Mouse (Mus musculus): Measurements from ENCODE around the gene Mta2.
A peak's percentile ranks its signal among the peaks of the same experiment; 100 is the strongest.
"Not testable (repeated sequence)": the region's sequence is repeated elsewhere in the genome, so short reads cannot be mapped to it uniquely, and the experiment has no call there.

The Mta2 gene

DNA sequence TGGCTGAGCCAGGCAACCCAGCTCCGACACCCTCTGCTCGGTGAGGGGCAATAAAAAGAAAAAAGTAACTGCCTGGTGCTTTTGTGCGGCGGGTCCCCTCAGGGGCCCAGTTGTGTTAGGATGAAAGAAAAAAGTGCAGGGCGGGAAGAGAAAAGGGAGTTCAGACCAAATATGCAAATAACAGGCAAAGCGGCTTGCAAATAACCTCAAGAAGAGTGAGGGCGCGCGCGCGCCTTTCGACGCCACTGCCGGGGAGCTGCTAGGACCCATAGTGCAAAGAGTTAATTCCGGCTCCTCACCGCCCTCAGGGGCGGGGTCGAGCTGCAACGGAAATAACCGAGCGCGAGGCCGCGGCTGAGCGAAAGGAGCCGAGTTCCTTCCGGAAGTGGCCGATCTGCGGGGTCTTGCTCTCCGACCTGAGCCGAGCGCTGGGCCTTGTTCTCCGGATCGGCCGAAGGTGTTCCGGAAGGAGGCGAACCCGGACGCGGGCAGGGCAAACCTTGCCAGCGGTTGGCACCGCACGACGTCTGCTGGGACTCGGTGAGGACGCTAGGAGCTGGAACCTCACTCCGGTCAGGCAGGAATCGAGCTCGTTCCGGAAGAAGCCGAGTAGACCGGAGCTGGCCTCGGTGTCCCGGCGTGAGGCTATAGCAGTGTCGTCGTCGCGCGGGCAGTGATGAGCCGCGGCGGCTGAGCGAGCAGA lies at the start of gene Mta2:
Gene Mta2, plus strand, starts transcription at position 361 of the 703 bp plus-strand sequence.
- peak; percentile 92 for DNase-seq (ENCODE audit: low spot score)

GRCm38 (mm10) chr19:8892829-8893766 lies 48.6 kb upstream of the Mta2 start, which contains the start of gene Ints5:
Gene Ints5 (plus strand): TSS chr19:8893005.
- peak; percentile 70 for DNase-seq (ENCODE audit: low spot score)

- DNase-seq (ENCODE audit: low spot score) = no peak
These were observed 46.2 kb upstream of the Mta2 start for GRCm38 (mm10) chr19:8895397-8895960.

- not testable (repeated sequence) for DNase-seq (ENCODE audit: low spot score)
These were observed 45.4 kb upstream of the Mta2 start for GRCm38 (mm10) chr19:8896231-8896630.

DNA sequence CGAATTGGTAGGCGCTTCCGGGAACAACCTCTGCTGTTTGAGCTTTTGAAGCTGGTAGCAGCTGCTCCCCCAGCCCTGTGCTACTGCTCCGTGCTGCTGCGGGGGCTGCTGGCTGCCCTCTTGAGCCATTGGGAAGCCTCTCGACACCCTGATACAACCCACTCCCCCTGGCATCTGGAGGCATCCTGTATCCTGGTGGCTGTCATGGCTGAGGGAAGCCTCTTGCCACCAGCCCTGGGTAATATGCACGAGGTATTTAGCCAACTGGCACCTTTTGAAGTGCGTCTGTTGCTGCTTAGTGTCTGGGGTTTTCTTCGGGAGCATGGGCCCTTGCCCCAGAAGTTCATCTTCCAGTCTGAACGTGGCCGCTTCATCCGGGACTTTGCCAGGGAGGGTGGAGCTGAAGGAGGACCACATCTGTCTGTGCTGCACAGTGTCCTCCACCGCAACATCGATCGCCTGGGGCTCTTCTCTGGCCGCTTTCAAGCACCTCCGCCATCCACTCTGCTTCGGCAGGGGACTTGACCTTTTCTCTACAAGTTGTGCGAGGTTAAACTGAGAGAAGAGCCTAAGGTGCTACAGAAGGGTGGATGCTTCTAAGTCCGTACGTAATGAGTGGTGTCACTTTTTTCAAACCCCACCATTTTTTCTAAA lies 44.3 kb upstream of the Mta2 start:
- DNase-seq (ENCODE audit: low spot score) = peak; percentile 49

- peak; percentile 87 for DNase-seq (ENCODE audit: low spot score)
These were observed 43.7 kb upstream of the Mta2 start, which contains the start of gene Ganab for GRCm38 (mm10) chr19:8897865-8898495. Gene Ganab (plus strand): TSS chr19:8898071.

DNA sequence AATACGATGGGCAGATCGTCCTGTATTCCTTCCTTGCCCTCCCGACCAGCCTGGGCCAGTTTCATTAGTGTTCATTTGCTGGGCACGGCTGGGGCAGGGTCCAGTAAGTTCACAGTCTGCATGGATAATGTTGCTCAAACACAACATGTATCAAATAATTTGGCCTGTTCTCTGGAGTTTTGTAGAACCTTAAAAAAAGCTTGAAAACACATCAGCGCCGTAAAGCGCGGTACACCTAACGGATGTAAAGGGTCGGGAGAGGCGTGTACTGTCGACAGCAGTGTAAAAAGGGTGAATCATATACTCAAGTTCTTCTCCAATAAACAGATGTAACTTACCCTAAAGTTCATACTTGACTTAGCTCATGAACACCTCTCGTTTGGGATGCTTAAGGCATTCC lies 43.1 kb upstream of the Mta2 start:
- DNase-seq (ENCODE audit: low spot score) = no peak

DNA sequence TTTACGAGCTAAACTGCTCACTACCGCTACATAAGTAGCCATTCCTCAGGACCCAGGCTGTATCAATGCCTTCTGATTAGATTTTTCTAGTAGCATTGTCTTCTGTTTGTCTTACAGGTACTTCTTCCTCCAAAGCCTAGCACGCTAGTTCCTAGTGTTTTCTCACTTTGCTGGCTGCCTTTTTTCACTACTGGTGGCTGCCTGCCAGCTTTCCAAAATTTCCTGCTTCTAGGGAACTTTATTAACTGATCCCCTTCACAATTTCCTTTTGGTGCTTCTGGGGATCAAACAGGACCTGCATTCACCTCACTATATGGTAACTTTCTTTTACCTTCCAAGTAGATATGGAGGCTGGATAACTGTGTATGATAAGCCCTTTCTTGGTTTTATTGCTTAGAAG lies 42.6 kb upstream of the Mta2 start:
- DNase-seq (ENCODE audit: low spot score) = no peak

DNA sequence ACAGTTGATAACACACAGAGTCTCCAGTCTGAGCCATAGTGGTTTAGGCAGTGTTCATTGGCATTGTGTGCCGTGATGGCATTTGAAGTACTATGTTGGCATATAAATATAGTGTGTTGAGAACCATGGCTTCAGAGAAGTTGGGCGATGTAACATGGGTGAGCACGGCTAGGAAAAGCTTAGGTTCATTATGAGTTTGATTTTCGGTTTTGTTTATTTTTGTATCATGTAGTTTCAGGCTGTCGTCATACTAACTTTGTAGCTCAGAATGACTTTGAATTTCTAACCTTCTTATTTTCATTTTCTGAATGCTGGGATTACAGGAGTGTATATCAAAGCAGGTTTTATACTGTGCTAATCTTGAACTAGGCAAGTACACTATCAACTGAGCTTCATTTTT lies 38.3 kb upstream of the Mta2 start:
- no peak for DNase-seq (ENCODE audit: low spot score)

DNA sequence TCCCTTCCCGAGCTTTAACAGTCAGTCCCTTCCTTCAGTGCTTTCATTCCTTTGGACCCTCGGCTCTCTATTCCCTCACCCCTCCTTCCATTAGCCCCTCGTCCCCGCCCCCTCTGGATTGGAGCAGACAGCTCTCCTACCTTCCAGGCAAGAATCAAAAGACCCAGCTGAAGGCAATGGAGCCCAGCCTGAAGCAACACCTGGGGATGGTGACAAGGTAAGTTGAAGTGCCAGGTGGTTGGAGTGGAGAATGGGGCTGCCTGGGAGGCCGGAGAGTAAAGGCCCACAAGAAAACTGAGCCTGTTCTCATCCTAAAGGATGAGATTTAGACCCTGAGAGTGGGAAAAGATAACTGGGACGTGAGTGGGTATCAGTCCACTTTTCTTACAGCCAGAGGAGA lies 33.1 kb upstream of the Mta2 start:
- no peak for DNase-seq (ENCODE audit: low spot score)

DNA sequence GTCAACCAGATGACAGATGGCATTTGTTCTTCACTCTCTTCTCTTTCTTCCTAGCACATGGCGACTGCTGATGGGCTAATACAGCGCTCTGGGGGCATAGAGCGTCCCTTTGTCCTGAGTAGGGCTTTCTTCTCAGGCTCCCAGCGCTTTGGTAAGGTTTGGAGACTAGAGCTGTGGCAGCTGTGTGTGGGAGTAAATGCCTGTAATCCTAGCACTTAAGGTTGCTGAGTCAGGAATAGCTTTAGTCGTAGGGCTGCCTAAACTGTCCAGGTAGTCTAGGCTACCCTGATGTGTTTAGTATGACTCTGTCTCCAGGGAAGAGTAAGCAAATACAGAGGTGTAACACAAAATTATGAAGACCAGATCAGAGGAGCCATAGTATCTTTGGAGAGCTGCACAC lies 29.9 kb upstream of the Mta2 start:
- DNase-seq (ENCODE audit: low spot score) = no peak

DNA sequence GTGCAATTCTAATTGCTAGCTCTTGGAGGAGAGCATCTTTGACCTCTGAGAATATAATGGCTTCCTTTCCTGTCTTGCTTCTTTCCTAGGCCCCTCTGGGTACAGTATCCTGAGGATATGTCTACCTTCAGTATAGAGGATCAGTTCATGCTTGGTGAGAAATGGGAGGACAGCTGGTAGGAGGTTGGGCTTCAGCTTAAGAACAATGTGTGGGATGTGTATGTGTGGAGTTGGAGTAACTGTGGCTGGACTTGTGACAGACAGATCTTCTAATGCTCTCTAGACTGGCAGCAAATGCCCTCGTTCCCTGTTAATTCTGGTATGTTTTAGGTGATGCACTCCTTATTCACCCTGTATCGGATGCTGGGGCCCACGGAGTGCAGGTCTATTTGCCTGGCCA lies 27.5 kb upstream of the Mta2 start:
- no peak for DNase-seq (ENCODE audit: low spot score)

- no peak for DNase-seq (ENCODE audit: low spot score)
These were observed 22.7 kb upstream of the Mta2 start for GRCm38 (mm10) chr19:8919000-8919399.

DNA sequence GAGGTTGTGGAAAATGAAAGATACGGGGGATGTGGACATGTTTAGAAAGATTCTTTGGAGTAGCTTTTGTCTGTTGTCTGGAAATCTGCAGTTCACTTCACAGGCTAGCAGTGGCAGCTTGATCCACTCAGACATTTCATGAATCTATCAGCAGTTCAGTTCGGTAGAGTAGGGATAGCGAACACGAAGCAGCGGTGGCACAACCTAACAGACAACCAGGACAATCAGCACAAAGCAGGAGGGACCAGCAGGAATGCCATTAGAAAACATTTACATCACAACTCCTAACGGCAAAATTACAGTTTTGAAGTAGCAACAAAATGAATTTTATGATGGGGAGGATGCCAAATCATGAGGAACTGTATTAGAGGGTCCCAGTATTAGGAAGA lies 22.0 kb upstream of the Mta2 start:
- DNase-seq (ENCODE audit: low spot score) = no peak

- DNase-seq (ENCODE audit: low spot score) = peak; percentile 91
These were observed 21.5 kb upstream of the Mta2 start, which contains the start of gene B3gat3 for GRCm38 (mm10) chr19:8920073-8920736. Gene B3gat3 (plus strand): TSS chr19:8920374.

DNA sequence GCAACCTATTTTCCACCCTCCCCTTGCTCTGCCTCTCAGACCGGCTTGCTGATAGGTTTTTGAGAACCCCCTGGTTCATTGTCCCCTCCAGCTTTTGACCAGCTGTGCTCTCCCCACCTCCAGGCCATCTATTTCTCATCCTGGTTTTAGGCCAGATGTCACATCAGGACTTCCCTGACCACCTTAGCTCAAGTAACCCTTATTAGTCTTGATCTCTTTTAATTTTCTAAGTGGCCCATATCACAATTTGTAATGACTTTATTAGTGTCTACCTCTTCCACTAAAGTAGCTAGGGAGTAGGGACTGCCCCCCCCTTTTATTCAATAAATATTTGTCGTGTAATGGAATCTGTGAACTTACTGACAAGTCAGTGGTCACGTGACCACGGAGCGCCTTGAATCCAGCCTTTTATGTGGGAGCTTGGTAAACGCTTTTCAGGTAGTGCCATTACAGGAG lies 20.8 kb upstream of the Mta2 start:
- DNase-seq (ENCODE audit: low spot score) = no peak

- no peak for DNase-seq (ENCODE audit: low spot score)
These were observed 19.9 kb upstream of the Mta2 start for GRCm38 (mm10) chr19:8921741-8922140.

DNA sequence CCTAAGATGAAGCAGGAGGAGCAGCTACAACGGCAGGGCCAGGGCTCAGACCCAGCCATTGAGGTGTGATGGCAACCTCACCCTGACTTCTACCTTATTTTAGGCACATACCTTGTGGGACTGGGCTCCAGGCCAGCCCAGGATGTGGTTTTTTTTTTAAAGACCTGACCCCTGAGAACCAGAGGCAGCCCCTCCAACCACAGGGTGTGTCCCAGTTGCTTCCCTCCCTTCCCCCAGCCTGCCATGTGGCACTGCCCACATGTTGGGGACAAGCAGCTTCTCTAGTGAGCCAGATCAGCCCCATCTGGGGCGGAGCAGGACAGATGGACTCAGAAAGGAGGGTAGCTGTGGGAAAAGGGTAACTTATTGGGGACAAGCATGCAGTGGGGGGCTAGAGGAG lies 14.9 kb upstream of the Mta2 start:
- no peak for DNase-seq (ENCODE audit: low spot score)

DNA sequence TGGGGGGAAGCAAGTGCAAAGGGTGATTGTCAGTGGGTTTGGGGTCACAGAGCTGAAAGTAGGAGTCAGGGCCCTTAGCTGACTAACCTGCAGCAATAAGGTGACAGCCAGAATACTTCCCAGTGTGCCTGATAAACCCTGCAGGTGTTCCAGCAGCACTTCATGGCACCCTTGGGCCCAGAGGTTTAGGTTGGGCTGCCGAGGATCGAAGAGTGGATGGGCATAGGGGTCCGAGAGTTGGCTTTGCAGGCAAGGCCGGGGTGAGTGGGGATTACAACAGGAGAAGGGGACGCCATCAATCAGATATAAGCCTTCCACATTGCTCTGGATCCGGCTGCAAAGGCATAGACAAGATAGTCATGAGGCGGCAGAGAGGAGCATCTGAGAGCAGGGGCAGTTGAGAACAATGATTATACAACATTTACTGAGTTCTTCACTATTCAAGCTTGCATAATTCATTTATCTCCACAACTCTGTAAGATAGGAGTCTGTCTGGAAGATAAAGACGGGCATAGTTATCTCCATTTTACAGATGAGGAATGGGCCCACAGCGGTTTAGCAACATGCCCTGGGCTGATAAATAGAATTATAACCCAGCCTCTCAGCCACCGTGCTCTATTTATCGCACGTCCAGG lies 13.7 kb upstream of the Mta2 start:
- no peak for DNase-seq (ENCODE audit: low spot score)

GRCm38 (mm10) chr19:8928689-8929223 lies 12.9 kb upstream of the Mta2 start:
- no peak for DNase-seq (ENCODE audit: low spot score)

Data from ovary, postnatal 14 days (tissue).